Mouse (Mus musculus) neural tube, embryonic 13.5 days (tissue): ENCODE data around the gene Gabrr2. TPM values are rescaled to one million over a fixed set of nuclear protein-coding genes. Genes with fewer than 3 reads are reported as not detected.
"Not testable (repeated sequence)": the region's sequence is repeated elsewhere in the genome, so short reads cannot be mapped to it uniquely, and the experiment has no call there.

ENCODE experiments used
- ATAC-seq: fragments of 200-750 bp; cut with Nextera tagmentation; 2 replicates; pipeline ENCODE4 v1.8.0; 2017; ENCODE audit warnings: low read depth, mild to moderate bottlenecking, moderate TSS enrichment, moderate library complexity
- H3K27ac ChIP-seq: fragments of 300-500 bp; sonication (generic); replicated peaks from 2 replicates; pipeline ENCODE4 v1.5.1; 2015; ENCODE audit warnings: moderate library complexity, mild to moderate bottlenecking, inconsistent platforms
- H3K27me3 ChIP-seq: fragments of 300-500 bp; sonication (generic); 2 replicates; pipeline ENCODE4 v1.6.1; 2015; ENCODE audit warnings: mild to moderate bottlenecking, inconsistent platforms
- H3K36me3 ChIP-seq: fragments of 300-500 bp; sonication (generic); 2 replicates; pipeline ENCODE4 v1.6.1; 2015; ENCODE audit warnings: mild to moderate bottlenecking, inconsistent platforms
- H3K4me1 ChIP-seq: fragments of 300-500 bp; sonication (generic); replicated peaks from 2 replicates; pipeline ENCODE4 v1.6.1; 2015; ENCODE audit warnings: inconsistent platforms
- H3K4me2 ChIP-seq: fragments of 300-500 bp; sonication (generic); 2 replicates; pipeline ENCODE4 v1.6.1; 2015; ENCODE audit warnings: inconsistent platforms, mild to moderate bottlenecking, moderate library complexity
- H3K4me3 ChIP-seq: fragments of 300-500 bp; sonication (generic); 2 replicates; pipeline ENCODE4 v1.5.1; 2015; ENCODE audit warnings: mild to moderate bottlenecking, inconsistent platforms
- H3K9ac ChIP-seq: fragments of 300-500 bp; sonication (generic); 2 replicates; pipeline ENCODE4 v1.6.1; 2015; ENCODE audit warnings: moderate library complexity, mild to moderate bottlenecking, inconsistent platforms
- H3K9me3 ChIP-seq: fragments of 300-500 bp; sonication (generic); 2 replicates; pipeline ENCODE4 v1.6.1; 2016; ENCODE audit warnings: inconsistent platforms
- WGBS: fragments of 180-500 bp; shearing (Covaris S2); methylation state at CpG from one replicate; pipeline ENCODE4 v1.1.7; 2015; 5-methylcytosine and 5-hydroxymethylcytosine counted together
- polyA plus RNA-seq: library from polyadenylated mRNA; unstranded; fragments of >200 nt; fragmentation: Nextera tagmentation; extraction: Ambion mirVana; gene quantifications from 2 replicates; pipeline ENCODE4 v1.2.1, GENCODE M21; 2015

Gene Gabrr2
- polyA plus RNA-seq, 1 experiment from 2014 or later, result 0.96 TPM

DNA sequence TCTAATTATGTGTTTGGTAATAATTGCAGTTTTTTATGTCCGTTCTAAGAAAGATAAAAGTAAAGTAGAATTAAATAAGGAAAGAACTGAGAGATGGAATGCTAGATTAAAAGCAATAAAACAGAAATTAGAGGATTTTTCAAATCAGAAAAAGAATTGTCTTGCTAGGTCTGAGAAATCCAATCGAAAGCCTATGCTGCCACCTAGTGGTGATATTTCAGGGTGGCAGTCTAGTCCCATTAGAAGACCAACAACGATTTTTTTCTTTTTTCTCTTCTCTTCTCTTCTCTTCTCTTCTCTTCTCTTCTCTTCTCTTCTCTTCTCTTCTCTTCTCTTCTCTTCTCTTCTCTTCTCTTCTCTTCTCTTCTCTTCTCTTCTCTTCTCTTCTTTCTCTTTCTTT, 56.3 kb downstream of the Gabrr2 start:
- not testable (repeated sequence) for H3K36me3 ChIP-seq, H3K9ac ChIP-seq, H3K4me2 ChIP-seq, ATAC-seq, H3K9me3 ChIP-seq, H3K27ac ChIP-seq, H3K27me3 ChIP-seq, H3K4me3 ChIP-seq, H3K4me1 ChIP-seq
- WGBS, result 8% methylated on average over 3 of the region's 3 CpGs

DNA sequence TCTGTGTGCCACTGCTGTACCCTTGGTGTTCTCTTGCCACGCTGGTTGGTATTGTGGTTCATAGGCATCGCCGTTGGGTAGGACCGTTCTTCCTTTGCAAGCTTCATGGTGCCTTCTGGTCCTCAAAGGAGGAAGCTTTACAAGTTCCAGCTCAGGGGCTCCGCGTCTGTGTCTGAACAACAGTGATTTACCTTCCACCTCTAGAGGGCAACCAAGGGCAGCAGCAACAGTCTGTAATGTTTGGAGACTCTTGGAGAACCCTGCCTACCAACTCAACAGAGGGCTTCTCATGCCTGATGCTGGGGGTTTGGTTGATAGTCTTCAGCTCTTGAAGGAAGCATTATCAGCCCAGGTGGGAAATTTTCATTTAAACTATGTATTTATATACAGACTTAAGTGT, 61.7 kb downstream of the Gabrr2 start:
- 80% methylated on average over 6 of the region's 6 CpGs for WGBS

GRCm38 (mm10) chr4:33125409-33126084, 62.7 kb downstream of the Gabrr2 start:
- H3K4me3 ChIP-seq, result no peak overlapping the region
- no peak overlapping the region for H3K4me2 ChIP-seq
- no peaks in the 10 kb centered on the region for H3K36me3 ChIP-seq
- H3K9me3 ChIP-seq, result peaks cover 4% of the 10 kb centered on the region; the same call in 1 of the 2 replicates
- no peak overlapping the region for H3K27ac ChIP-seq
- ATAC-seq, result no peak
- no peak overlapping the region for H3K9ac ChIP-seq
- 69% methylated on average over 10 of the region's 10 CpGs for WGBS
- H3K4me1 ChIP-seq, result no peaks in the 10 kb centered on the region
- H3K27me3 ChIP-seq, result no peaks in the 10 kb centered on the region

More for the DNA sequence above, 61.7 kb downstream of the Gabrr2 start:
- no peak for ATAC-seq
- Histone ChIP-seq H3K27me3 (no peaks in the 10 kb centered on the region), H3K4me3 (no peak overlapping the region), H3K4me2 (no peak overlapping the region), H3K9ac (no peak overlapping the region), H3K4me1 (no peaks in the 10 kb centered on the region), H3K9me3 (peaks cover 4% of the 10 kb centered on the region; the same call in 1 of the 2 replicates), H3K27ac (no peak overlapping the region), H3K36me3 (no peaks in the 10 kb centered on the region)

DNA sequence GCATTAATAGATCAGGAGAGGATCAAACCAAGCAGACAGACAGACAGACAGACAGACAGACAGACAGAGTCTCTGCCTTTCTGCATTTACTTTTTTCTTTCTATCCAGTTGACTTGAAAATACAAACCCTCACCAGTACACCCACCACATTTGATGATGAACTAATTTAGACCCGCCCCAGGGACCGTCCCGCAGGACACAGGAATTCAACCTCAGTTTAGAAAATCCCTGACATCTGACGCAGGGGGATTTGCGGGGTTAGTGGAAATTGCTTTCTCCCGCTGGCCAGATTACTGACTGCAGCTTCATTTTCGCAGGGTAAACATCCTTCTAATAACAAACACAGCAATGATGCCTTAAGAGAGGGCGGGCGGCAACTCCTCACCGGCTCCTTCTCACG, 69.4 kb downstream of the Gabrr2 start, which contains the start of gene Gabrr1:
Gene Gabrr1, plus strand, starts transcription at position 301 of the 400 bp plus-strand sequence.
- H3K4me2 ChIP-seq, result no peak within 1 kb of the TSS
- no peaks in the 10 kb centered on the region for H3K27me3 ChIP-seq
- H3K4me3 ChIP-seq, result no peak within 1 kb of the TSS
- H3K4me1 ChIP-seq, result no peaks in the 10 kb centered on the region
- H3K36me3 ChIP-seq, result no peaks in the 10 kb centered on the region
- no peak within 1 kb of the TSS for H3K27ac ChIP-seq
- no peak within 1 kb of the TSS for H3K9ac ChIP-seq
- H3K9me3 ChIP-seq, result no peaks in the 10 kb centered on the region
- no peak for ATAC-seq
- WGBS, result 86% methylated on average over 11 of the region's 11 CpGs

Other genes starting within 250 kb of the Gabrr2 start
- gene Ankrd6, start 112.2 kb upstream of the Gabrr2 start, polyA plus RNA-seq, result 20.1 and 20.5 TPM in 2 replicates
- 41.3 and 44.3 TPM in 2 replicates for gene Rragd, start 80.0 kb upstream of the Gabrr2 start, polyA plus RNA-seq
- gene Ube2j1, start 31.6 kb upstream of the Gabrr2 start, polyA plus RNA-seq, result 63.9 and 70.0 TPM in 2 replicates
- gene Gabrr1, start 69.5 kb downstream of the Gabrr2 start, polyA plus RNA-seq, result 0.18 and 0.25 TPM in 2 replicates
- gene Pm20d2, start 126.7 kb downstream of the Gabrr2 start, polyA plus RNA-seq, result 1.3 and 1.4 TPM in 2 replicates
- gene Srsf12, start 146.0 kb downstream of the Gabrr2 start, polyA plus RNA-seq, result 41.8 and 44.0 TPM in 2 replicates
- 71.4 and 75.0 TPM in 2 replicates for gene Pnrc1, start 227.2 kb downstream of the Gabrr2 start, polyA plus RNA-seq
- gene Rngtt, start 247.3 kb downstream of the Gabrr2 start, polyA plus RNA-seq, result 28.0 and 31.7 TPM in 2 replicates